Mouse (Mus musculus) hindlimb bud, embryonic 11.5 days (tissue): ENCODE measurements at regions not wholly inside any gene's neighbourhood (a gene's known extent, or its start where the extent isn't known, plus 50 kb on each side); places are given as distances from the start of the nearest gene placed in this dataset.

Source experiments
- DNase-seq: peaks from one replicate; pipeline ENCODE4 v3.0.0-alpha.2; 2012; ENCODE audit warnings: low read depth, low spot score; ENCODE audit errors: extremely low spot score

GRCm38 (mm10) chr6:135596358-135596757 lies 234.0 kb downstream of the Emp1 start:
- no peak for DNase-seq

DNA sequence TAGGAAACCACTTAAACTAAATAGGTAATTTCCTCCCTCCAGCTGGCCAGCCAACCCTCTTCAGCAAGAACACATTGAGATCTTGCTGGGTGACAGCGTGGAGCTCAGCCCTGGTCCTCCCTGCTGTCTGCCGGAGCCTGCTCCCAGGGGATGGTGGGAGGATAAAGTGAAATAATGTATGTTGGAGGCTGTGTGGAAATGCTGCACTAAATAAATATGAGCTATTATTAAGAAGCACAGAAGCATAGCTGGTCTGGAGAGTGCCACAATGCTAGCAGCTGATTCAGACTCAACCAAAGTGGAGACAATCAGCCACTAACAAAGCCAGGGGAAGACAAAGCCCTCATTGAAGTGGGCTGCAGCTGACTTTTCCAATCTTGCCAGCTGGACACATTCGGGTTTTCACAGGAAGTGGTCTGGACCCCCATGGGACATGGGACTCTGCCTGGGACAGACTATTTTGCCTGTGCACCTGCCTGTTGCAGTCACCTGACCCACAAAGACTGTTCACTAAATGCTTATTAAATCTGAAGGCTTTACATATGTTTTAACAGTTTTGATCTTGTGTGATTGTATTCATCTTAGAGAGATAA lies 248.3 kb downstream of the Emp1 start:
- DNase-seq, result no peak

DNA sequence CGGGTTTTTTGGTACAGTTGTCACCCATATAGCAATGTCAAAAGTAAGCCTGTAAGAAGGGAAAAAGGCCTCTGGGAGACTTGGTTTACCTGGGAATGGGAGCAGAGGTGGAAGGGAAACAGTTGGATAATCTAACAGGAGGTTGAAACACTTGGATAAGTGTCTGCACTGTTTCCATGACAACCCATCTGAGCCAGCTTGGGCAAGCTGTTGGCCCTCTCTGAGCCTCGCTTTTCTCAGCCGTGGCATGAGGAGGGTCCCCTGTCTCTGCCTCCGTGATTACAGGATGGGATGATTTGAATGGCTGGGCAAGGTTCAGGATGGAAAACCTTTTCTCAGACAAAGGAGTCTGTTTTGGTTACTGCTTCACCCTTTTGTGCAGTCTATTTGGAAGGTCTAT lies 265.6 kb downstream of the Emp1 start:
- DNase-seq, result no peak

DNA sequence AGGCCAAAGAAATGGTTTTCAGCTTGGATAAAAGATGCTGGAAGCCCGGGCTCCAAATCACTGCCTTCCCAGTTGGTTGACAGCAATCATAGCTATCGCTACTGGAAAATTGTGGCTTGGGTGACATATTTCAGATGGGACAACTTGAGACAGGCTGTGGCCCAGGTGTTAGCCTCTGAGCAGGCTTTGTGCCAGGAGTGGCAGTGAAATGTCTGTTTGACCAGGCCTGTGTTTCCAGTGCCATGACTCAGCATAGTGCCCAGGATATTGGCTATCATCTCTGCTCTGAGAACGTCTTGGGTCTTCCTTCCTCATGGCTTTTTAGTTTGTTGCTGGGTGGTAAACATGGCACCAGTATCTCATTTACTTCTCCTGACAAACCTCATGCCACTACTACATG lies 266.9 kb downstream of the Emp1 start:
- DNase-seq, result no peak

- DNase-seq, result no peak
These were observed 270.3 kb downstream of the Emp1 start for GRCm38 (mm10) chr6:135632671-135633070.

DNA sequence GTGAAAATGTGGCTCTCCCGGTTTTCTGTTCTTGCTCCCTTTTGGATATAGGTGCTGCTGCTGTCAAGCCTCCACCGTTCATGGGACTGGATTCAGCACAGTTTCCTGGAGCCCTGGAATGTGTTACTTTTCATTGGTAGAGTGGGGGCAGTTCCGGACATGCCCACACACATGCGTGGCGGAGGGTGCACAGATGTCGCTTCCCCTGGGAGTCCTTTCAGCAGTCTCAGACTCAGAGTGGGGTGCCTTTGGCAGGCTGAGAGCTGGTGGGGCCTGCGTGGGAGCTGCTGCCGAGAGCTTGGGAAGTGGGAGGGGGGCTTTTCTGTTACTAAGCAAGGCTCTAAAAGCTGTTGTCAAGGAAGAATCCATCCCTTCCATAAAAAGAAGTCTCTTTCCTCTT lies 274.3 kb downstream of the Emp1 start:
- no peak for DNase-seq

- no peak for DNase-seq
These were observed 280.4 kb downstream of the Emp1 start for GRCm38 (mm10) chr6:135642711-135643110.

GRCm38 (mm10) chr6:135646177-135646576 lies 283.8 kb downstream of the Emp1 start:
- DNase-seq, result no peak

GRCm38 (mm10) chr6:135653002-135653401 lies 290.7 kb downstream of the Emp1 start:
- DNase-seq, result no peak

DNA sequence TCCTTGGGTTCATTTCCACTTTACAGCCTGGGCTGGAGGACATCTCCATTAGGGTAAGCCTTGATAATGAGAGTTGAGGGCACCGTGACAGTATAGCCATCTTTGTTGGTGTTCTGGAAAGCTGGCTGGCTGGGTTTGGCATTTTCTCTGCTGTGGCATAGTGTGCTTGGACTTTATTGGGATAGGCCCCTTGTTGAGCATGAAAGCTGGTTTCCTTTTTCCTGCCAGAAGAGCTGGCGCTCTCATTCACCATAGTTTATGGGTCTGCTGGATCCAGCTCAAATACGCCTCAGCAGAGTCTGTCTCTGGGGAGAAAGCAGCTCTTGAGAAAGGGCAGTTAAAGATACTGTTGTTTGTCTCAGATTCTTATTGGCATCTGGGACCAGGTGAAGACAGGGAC lies 300.0 kb downstream of the Emp1 start:
- no peak for DNase-seq

DNA sequence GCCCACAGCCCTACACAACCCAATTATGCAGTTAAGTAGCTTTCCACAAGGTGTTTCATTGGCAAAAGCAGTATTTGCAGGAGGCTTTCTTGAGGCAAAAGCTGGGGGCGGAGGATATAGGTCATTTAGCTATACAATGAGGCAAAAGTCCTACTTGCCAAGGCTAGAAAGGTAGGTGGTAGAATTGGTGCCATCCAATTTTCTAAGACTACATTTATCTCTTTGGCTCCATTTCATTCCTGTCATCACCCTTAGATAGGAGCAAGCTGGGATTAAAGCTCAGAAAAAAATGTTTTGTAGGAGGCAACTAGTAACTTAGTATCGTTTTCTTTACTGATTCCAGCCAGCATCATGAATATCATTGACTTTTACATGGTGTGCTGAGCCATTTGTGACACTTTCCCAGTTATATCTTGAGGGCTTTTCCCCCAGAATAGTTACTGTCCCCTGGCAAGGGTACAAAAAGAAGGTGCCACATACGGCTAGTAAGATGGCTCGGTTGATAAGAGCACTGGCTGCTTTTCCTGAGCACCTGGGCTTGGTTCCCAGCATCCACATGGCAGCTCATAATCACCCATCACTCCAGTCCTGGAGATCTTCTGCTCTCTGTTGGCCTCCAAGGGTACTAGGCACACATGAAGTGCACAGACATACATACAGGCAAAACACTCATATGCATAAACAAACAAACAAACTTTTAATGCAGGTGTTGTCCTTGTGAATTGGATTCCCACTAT lies 300.6 kb downstream of the Emp1 start:
- DNase-seq, result no peak
